Mouse (Mus musculus) ES-Bruce4 (cell line): Measurements from ENCODE around the gene Ift57.

ENCODE experiments used
- CTCF ChIP-seq: IDR thresholded peaks from one replicate; pipeline ENCODE4 v1.8.1; 2011; ENCODE audit warnings: low read depth, low read length
- EP300 ChIP-seq: IDR thresholded peaks from 2 replicates; pipeline ENCODE4 v1.6.1; 2011; ENCODE audit warnings: low read depth, low read length; ENCODE audit not compliant: insufficient read depth
- POLR2A ChIP-seq: IDR thresholded peaks from one replicate; pipeline ENCODE4 v1.8.1; 2011; ENCODE audit warnings: low read length; ENCODE audit not compliant: insufficient read depth

- no peak for TF ChIP-seq CTCF
- no peak for TF ChIP-seq POLR2A
- no peak for TF ChIP-seq EP300
Measured at GRCm38 (mm10) chr16:49807419-49807841, 108.4 kb downstream of the Ift57 start.
